Mouse (Mus musculus): ENCODE data around the gene Chn1.
"Not testable (repeated sequence)": the region's sequence is repeated elsewhere in the genome, so short reads cannot be mapped to it uniquely, and the experiment has no call there.

Chn1 gene

DNA sequence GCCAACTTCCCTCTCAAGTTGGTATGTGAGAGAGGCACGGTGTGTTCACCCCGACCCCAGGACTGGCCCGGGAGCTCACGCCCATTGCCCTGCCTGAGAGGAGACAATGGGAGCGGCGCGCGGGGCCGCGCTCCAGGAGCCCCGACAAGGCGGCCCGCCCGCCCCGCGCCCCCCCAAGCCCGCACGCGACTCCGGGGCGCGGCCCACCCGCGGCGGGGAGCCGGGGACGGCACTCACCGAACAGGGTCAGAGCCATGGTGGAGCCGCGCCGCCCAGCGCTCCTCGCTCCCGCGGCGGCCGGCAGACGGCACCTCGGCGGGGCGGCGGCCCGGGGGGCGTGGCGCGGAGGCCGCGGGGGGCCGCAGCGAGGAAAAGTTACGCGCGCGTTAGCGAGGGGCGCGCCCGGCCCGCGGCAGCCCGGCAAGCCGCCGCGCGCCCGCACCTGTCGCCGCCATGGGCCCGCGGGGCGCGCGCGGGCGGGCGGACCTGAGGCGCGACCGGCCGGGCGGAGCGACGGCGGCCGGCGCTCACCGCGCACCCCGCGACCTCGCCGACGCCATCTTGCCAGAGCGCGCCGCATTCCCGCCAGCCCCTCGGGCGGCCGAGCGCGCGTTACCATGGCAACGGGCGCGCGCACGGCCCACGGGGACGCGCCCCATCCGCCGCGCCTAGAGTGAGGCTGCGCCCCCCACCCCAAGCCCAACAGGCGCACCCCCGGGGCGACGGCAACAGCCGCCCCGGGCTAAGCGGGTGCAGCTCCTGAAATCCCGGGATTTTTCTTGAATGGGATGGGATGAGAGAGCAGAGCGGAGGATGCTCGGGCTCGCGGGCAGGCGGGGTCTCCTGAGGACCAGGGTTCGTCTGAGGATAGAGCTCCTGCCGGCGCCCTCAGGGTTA is at the start of gene Chn1:
Chn1 (minus strand) TSS at position 561 of the 897 bp plus-strand sequence.
- peak; percentile 72 to 82 for DNase-seq (ENCODE audit: low spot score in 2 of 2)

DNA sequence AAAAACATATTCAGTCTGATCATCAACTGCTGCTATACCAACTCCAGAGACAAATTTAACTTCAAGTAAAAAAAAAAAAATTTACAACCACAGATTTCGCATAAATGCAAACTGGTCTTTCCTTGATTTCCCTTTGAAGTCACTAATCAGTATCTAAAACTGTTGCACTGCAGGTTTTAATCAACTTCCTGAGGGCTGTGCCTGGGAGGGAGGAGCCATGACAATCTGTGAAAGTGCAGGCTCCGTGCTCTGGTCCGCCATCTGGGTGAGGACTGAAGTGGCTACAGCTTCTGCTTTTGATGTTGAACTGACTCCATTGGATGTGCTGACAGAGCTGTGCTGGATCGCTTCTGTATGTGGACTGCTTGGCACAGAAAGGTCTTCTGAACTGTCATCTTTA is 43.6 kb upstream of the Chn1 start:
- DNase-seq (ENCODE audit: low spot score in 2 of 2), result no peak

DNA sequence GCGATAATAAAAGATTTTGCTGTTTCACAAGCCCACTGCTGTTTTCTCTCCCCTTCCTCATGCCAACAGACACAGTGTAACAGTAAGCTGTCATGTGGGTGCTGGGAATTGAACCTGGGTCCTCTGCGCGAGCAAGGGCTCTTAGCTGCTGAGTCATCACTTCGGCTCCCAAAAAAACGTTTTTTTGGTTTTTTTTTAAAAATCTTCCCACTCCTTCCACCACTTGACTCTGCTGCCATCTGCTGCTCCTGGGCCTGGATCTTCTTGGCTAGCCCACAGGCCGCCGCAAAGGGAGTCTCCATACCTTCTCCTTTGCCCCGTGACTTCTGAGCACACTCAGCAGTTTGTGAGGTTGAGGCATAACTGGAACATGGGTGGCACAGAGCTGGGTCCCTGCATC is 32.5 kb upstream of the Chn1 start:
- no peak for DNase-seq (ENCODE audit: low spot score in 2 of 2)

DNA sequence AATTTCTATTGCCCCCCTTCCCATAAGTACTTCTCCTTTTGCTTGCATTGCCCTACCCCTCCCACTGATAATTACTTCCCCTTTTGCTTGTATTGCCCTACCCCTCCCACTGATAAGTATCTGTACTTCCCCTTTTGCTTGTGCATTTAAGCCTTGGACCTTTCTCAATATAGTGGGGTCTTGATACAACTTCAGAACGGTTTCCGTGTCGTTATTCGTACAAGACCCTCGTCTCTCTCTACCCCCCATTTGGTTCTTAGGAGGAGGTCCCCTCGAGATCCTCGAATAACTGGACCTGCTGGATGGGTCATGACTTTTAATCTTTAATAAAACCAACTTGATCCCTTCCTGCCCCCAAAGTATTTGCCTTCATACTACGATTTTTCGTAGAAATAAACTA is 25.0 kb upstream of the Chn1 start:
- DNase-seq (ENCODE audit: low spot score in 2 of 2), result not testable (repeated sequence)

DNA sequence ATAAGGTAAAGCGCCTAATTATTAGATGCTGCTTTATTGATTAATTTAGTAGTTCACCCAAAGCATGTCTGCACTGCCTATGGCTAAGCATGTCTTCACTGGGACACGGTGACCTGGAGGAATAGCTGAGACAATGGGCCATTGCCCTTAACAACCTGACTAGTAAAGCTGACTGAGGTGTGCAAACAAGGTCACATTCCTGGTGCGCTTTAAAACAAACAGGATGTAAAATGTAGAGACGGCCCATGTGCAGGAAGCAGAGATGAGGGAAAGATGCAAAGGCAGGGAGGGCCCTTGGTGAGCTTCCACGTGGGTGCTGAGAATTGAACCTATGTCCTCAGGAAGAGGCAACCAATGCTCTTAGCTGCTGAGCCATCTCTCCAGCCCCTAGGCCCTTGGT is 23.6 kb upstream of the Chn1 start:
- DNase-seq (ENCODE audit: low spot score in 2 of 2), result no peak

DNA sequence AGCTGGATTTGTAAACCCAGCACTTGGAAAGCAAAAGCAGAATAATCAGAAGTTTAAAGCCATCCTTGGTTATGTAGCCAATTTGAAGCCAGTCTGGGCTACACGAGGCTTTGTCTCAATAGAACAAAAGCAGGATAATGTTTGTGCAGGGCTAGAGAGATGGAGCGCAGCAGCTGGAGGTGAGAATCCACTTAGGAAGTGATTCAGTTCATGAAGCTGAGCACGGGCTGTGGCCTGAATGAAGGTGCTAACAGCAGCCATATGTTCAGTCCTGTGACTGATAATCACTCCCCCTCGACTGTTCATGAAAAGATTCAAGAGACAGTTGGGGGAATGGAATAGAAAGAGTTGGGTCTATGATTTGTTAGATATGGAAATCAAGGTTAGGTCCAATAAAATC is 23.0 kb upstream of the Chn1 start:
- DNase-seq (ENCODE audit: low spot score in 2 of 2), result no peak

DNA sequence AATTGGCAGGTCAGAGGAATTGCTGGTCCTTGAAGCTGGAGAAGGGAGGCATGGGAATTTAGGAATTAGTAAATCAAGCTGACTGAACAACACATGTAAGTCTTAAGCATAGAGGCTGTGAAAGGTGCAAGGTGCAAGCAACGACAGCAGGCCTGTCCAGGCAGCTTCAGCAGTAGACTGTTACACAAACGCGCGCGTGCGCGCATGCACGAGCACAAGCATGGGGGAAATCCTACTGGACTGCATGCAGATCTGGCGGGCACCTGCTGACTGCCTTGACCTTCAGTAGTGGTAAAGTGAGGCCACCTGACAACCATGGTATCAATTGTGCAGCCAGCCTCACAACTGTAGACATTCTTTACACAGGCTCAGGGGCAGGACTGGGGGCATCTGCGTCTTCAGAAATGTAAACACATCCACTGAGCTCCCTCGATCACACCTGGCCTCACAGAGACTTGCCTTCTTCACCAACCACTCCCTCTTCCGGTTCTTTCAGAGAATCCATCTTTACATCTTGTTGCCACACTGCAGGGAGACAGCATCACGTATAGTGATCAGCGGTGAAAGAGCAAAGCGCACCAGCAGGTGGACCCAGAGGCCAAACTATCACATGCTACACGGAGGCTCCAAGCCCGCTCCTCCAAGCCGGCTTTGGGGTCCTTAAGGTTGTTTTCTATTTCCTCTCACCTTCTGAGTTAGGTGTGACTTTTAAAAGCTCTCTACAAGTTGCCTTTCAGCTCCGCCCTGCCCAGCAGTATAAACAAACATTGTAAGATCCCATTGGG is 16.9 kb upstream of the Chn1 start:
- DNase-seq (ENCODE audit: low spot score in 2 of 2), result no peak

GRCm38 (mm10) chr2:73790332-73790731 is 15.2 kb upstream of the Chn1 start:
- DNase-seq (ENCODE audit: low spot score in 2 of 2), result no peak

- DNase-seq (ENCODE audit: low spot score in 2 of 2), result no peak
Measured at GRCm38 (mm10) chr2:73788395-73788794, 13.2 kb upstream of the Chn1 start.

DNA sequence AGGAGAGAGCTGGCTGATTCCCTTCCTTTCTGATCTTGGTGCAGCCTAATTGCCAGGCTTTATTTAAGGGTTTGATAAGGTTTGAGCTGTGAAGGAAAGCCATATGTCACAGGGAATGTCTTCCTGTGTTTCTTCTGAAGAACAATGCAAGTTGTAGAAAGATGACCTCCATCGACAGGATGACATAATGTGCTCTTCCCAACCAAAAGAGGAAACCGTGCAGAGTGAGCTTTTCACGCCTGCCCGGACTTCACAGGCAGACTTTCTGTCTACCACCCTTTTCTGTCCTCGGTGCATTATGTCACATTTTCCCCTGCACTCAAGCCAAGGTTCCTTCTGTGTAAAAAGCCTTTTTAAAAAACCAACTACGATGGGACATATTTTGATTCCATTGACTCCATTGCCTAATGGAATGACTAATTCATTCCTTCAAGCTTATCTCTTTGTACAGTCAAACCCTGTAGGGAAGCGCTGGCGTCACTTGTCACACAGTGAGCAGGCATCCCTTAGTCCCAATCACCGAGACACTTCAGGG is 7.3 kb upstream of the Chn1 start:
- no peak for DNase-seq (ENCODE audit: low spot score in 2 of 2)

- DNase-seq (ENCODE audit: low spot score in 2 of 2), result no peak
Measured at GRCm38 (mm10) chr2:73780321-73781010, 5.3 kb upstream of the Chn1 start.

DNA sequence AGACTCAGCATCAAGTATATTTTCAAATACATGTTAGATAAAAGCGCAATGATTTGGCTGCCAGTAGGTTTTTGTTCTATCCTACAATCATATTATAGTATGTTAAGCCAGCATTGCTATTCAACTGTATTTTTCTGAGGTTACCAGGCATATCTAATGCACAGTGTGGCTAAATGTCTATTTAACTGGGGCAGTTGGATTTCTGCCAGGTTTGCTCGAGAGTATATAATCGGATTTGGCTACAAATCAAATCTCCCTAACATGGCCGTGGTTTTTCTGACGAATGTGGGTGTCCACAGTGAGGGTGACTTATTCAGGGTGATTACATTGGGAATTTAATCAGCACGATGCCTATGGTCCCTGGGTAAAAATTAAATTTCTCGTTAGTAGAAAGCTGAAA is 4.7 kb upstream of the Chn1 start:
- no peak for DNase-seq (ENCODE audit: low spot score in 2 of 2)

GRCm38 (mm10) chr2:73779016-73779595 is 4.0 kb upstream of the Chn1 start:
- no peak for DNase-seq (ENCODE audit: low spot score in 2 of 2)

DNA sequence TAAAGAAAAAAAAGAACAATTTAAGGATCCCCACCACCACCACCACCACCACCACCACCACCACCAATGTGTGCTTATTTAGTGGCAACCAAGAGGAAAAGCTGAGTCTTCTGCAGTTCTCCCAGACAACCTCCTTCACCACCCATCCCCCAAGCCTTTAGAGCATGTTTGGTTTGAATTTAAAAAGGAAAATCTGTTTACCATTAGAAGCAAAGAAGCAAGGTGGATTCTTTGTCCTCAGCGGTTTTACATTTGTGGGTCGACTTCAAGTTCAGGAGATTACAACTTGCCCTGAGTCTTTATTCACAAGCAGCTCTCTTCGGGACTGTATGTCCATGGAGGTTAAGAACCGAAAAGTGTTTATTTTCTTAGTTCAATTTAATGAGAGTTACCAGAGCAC is 1.8 kb upstream of the Chn1 start:
- no peak for DNase-seq (ENCODE audit: low spot score in 2 of 2)

DNA sequence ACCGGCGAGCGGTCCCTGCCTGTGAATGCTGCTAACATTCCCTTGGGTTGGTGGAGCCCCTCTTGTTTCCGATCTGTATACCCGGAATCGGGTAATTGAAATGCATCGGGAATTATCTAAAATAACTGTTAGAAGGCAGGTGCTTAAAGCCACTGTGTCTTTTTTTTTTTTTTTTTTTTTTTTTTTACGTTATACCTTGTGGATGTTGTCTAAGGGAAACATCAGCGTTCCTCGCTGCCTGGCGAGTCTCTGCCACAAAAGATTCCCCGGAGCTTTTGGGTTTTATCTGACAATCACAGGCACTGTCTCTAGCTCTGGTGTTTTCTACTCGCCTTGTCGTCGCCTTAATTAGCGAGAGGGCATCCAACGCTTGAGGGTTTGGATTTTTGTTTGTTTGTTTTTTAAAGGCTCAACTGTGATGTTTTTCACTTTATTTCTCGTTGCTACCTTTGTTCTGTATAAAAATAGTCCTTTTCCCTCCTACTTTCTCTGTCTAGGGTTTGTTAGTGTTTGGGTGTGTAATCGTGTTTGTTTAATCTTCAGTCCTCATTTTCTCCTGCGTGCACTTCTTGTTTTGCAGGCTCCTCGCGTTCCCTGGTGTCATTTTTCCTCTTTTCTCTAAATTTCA is 651 bp upstream of the Chn1 start:
- DNase-seq (ENCODE audit: low spot score in 2 of 2), result no peak

- no peak for DNase-seq (ENCODE audit: low spot score in 2 of 2)
Measured at GRCm38 (mm10) chr2:73772945-73773344, 2.2 kb downstream of the Chn1 start.

- no peak for DNase-seq (ENCODE audit: low spot score in 2 of 2)
Measured at GRCm38 (mm10) chr2:73768669-73769068, 6.5 kb downstream of the Chn1 start.

GRCm38 (mm10) chr2:73763541-73763940 is 11.6 kb downstream of the Chn1 start:
- DNase-seq (ENCODE audit: low spot score in 2 of 2), result no peak

DNA sequence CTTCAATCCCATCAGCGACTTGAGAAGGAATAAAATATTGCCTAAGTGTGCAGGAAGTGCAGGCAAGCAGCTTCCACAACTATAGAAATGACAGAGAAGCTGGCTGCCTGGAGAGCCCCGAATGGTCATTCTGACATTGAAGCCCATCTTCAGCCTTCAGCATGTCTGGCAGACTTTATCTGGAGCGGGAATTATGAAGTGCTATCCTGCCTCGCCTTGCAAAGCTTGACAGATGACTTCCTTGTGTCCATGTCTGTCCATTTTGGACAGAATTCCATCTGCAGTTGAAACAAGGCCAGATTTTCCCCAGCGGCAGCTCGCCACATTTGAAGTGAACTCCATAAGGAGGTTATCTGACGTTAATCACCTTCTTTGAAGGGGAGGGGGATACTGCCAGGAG is 15.2 kb downstream of the Chn1 start:
- no peak for DNase-seq (ENCODE audit: low spot score in 2 of 2)

DNA sequence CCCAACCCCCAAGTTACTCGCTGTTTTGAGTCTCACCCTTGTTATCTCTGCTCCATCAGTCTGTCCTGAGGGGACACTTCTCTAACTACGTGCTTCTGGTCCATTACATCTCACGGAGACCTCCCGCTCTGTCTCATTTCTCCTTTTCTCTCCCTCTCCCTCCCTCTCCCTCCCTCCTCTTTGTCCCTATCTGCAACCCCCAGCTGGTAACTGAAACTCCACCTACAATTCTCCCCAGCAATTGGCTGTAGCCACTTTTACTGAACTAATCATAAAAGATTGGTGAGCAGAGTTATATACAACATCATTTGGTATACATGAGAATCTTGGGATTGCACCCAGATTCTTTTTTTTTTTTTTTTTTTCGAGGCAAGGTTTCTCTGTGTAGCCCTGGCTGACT is 16.1 kb downstream of the Chn1 start:
- DNase-seq (ENCODE audit: low spot score in 2 of 2), result no peak

DNA sequence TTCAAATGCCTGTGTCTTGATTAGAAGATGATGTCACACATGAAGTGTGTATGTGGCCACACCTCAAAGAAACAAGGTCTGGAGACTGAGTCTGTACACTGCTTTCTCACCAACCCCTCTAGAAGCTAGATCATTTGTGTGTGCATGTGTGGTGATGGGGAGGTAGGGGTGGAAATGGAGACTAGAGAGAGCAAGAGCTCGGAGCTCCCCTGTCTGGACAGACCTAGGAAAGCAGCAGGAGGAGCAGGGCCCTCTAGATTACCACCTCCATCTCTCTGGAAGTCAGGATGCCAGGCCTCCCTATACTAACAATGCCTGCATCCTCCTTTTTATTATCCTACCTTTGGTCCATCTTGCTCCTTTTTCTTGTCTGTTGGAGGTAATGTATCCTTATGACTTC is 27.8 kb downstream of the Chn1 start:
- no peak for DNase-seq (ENCODE audit: low spot score in 2 of 2)
